In the genomic region with DNA sequence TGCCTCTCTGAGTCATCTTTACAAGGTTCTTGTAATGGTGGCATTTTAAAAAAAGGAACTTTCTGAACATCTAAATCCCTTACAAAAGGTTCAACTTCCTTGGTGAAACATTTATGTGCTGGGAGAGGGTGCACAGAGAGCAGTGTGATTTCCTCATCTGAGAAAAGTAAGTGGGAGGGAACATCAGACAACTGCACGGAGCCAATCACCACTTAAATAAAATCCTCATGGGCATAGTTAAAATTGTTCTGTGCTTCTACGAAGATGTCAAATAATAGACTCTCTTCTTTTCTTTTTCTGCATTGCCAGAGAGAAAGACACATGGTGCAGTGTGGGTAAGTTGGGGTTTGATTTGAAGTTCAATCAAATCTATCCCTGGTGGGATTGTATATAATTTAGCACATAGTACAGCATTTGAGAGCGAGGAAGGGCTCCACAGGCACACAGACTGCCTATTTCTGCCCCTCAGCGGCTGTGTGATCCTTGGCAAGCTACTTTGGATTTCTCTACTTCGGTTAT, we compare ENCODE assay signal across 26 mouse cellular contexts. TPM values are rescaled to one million over a fixed set of nuclear protein-coding genes. Genes with fewer than 3 reads are reported as not detected.
"Had no signal": no experiment of that assay in that cellular context is flagged by ENCODE, and none has a peak within 500 bp of the region (broad histone marks: within the 10 kb centered on the region; RNA-seq: fewer than 3 reads in every experiment).

No protein-coding gene starts in this region.

- H3K9me3 ChIP-seq: liver, embryonic 15.5 days; midbrain, embryonic 10.5 days; midbrain, embryonic 12.5 days; neural tube, embryonic 13.5 days; neural tube, embryonic 15.5 days had no signal

- H3K4me2 ChIP-seq: liver, embryonic 15.5 days; lung, embryonic 14.5 days; midbrain, embryonic 12.5 days; neural tube, embryonic 13.5 days; neural tube, embryonic 15.5 days had no signal

- DNase-seq: lung, adult 18-20 months; lung, embryonic 14.5 days; lung, postnatal 10 days; lung, postnatal 4 days; midbrain, embryonic 14.5 days; retina, postnatal 1 day; right cerebral cortex, adult 18-20 months; right cerebral cortex, postnatal 25 days; right cerebral cortex, postnatal 4 days; spleen, adult 18-20 months; thymus, adult 2 months; thymus, postnatal 25 days; thymus, postnatal 4 days had no signal

- H3K4me3 ChIP-seq: liver, embryonic 15.5 days; midbrain, embryonic 10.5 days; midbrain, embryonic 12.5 days; myocyte; neural tube, embryonic 13.5 days; neural tube, embryonic 15.5 days had no signal

- ATAC-seq: midbrain, embryonic 16.5 days had no signal

- H3K36me3 ChIP-seq: liver, embryonic 15.5 days; midbrain, embryonic 10.5 days; midbrain, embryonic 12.5 days; neural tube, embryonic 13.5 days; neural tube, embryonic 15.5 days had no signal

- H3K4me1 ChIP-seq: liver, embryonic 15.5 days; midbrain, embryonic 10.5 days; midbrain, embryonic 12.5 days; neural tube, embryonic 13.5 days; neural tube, embryonic 15.5 days had no signal

- H3K27ac ChIP-seq: liver, embryonic 15.5 days; midbrain, embryonic 10.5 days; midbrain, embryonic 12.5 days; neural tube, embryonic 13.5 days; neural tube, embryonic 15.5 days had no signal

- H3K9ac ChIP-seq: liver, embryonic 15.5 days; lung, embryonic 14.5 days; midbrain, embryonic 12.5 days; neural tube, embryonic 13.5 days; neural tube, embryonic 15.5 days had no signal

- H3K27me3 ChIP-seq: liver, embryonic 15.5 days; midbrain, embryonic 12.5 days had no signal

RNA-seq across cellular contexts. Expression of a gene that starts 13.4 kb away (rescaled TPM):
- total RNA-seq: megakaryocyte, adult 5-6 weeks; megakaryocyte-erythroid progenitor cell, adult 5-6 weeks had no signal
- polyA plus RNA-seq: lung, embryonic 14.5 days; lung, embryonic 16.5 days; myocyte; stomach, embryonic 14.5 days; testis, adult 2 months; urinary bladder, adult 2 months had no signal
